Mouse (Mus musculus): ENCODE measurements at regions not wholly inside any gene's neighbourhood (a gene's known extent, or its start where the extent isn't known, plus 50 kb on each side); places are given as distances from the start of the nearest gene placed in this dataset.

- DNase-seq (ENCODE audit: extremely low spot score, low spot score) = no peak
These were observed 229.1 kb downstream of the Maf start for GRCm38 (mm10) chr8:115478406-115479060.

- DNase-seq (ENCODE audit: extremely low spot score, low spot score) = no peak
These were observed 231.5 kb downstream of the Maf start for GRCm38 (mm10) chr8:115476071-115476470.

DNA sequence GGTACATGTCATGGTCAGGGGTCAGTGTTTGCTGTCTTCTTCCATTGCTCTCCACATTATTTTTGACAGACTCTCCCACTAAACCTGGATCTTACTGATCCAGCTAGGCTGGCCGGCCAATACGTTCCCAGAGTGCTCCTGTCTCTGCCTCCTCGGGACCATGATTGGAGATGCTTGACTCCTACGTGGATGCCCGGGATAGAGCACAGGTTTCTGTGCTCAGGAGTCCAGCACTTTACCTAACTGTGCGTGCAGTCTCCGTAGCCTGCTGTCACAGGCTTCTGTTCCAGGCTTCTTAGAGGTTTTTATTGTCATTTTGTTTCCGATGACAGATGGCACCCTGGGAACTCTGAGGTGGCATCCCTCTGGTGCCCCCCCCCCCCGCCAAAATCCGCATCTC, 232.4 kb downstream of the Maf start:
- DNase-seq (ENCODE audit: extremely low spot score, low spot score) = no peak

DNA sequence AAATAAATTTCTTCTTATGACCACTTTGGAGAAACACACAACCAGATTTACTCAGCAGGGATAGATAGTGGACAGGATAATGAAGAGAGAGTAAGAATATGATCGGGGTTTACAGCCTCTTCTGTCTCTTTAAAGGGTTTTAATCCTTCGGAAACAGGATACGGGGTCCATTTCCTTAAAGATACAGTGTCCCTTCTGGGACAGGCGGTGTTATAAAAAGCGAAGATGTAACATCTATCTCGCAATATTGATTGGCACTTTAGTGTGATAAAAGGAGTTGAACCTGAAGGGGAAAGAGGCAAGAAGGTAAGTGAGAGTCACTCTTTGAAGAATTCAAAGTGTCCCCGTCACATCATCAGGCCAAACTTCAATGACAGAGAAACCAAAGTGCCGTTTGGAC, 233.6 kb downstream of the Maf start:
- DNase-seq (ENCODE audit: extremely low spot score, low spot score) = no peak

DNA sequence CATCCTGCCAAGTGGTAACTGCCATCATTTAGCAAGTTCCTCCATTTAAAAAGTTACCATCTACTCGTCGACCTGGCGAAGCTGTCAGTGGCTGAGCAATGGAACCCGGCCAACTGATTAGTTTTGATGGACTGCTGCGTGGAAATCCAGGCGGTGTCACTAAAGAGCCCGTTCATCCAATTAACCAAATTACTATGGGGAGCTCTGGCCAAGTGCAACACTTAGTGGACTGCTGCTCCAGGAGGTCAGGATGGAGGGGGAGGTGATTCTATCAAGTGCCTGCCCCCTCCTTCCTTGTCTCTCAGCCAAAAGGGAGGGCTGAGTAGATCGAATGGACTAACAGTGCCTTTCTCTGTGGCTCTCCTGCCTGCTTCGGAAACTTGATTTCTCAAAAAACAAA, 241.0 kb downstream of the Maf start:
- DNase-seq (ENCODE audit: extremely low spot score, low spot score) = no peak

DNA sequence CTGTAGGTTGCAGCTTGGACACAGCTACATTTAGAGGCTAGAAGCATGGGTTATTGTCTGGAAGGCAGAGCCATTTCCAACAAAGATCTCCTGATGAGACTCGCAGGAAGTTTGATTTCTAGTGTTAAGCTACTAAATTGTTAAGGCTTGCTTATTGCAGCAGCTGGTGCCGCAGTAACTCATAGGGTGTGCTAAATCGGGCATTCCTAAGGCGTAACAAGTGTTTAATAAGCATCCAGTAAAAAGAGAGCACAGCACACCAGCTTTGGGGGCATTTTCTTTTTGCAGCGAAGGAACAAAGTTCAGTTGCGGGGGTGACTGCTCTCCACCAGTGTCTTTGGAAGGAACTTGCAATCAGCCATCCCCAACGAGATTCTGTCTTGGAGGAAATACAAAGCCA, 241.5 kb downstream of the Maf start:
- no peak for DNase-seq (ENCODE audit: extremely low spot score, low spot score)

DNA sequence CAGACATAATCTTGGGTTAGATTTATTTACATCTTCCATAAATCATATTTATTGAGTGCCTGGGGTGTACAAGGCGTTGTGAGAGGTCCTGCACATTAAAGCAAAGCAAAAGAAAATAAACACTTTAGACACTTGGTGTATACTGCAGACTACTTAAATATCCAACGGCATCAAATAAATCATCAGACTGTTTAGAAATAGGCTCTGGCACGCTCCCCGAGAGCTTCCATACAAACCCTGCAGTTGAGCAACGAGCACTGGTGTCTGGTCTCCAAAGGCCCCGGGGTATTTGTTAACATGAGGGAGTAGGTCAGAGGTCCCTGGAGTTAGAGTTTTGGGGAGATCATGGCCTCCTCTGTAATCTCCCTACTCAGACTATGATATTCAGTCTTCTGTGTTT, 244.9 kb downstream of the Maf start:
- DNase-seq (ENCODE audit: extremely low spot score, low spot score) = no peak

- DNase-seq (ENCODE audit: extremely low spot score, low spot score) = no peak
These were observed 249.5 kb downstream of the Maf start for GRCm38 (mm10) chr8:115458119-115458518.

DNA sequence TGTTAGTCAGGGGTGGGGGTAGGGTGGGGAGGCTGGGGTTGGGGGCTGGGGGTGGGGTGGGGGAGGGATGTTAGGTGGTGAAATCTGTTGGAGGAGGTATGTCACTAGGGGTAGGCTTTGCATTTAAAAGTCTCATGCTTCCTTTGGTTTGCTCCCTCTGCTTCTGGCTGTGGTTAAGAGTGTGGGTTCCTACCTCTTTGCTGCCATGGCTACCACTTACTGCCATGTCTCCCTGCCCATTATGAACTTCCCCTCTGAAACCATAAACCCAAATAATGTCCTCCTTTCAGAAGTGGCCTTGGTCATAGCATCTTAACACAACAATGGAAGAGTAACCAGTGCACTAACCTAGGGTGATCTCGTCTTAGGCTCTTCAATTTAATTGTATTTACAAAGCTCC, 256.8 kb downstream of the Maf start:
- DNase-seq (ENCODE audit: extremely low spot score, low spot score) = no peak

DNA sequence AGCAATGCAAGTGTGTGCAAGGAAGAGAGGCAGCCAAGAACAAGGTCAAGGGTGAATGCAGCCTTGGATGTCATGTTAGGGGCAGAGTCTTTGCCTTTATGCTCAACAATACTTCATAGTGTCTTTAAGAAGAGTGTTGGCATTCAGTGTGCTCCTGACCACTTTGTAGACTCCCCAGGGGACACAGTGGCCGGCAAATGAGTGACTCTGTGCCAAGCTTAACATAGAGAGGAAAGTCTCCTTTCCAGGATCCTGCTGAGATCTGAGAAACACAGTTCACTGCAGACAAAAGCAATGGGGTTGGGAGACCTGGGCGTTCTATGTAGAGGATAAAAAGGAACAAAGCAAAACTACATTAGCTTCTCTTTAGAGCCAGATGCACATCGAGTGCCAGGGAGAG, 259.2 kb downstream of the Maf start:
- DNase-seq (ENCODE audit: extremely low spot score, low spot score) = no peak

GRCm38 (mm10) chr8:115444519-115444918, 263.1 kb downstream of the Maf start:
- DNase-seq (ENCODE audit: extremely low spot score, low spot score) = no peak

- DNase-seq (ENCODE audit: extremely low spot score, low spot score) = no peak
These were observed 265.5 kb downstream of the Maf start for GRCm38 (mm10) chr8:115441943-115442550.

- no peak for DNase-seq (ENCODE audit: extremely low spot score, low spot score)
These were observed 266.3 kb downstream of the Maf start for GRCm38 (mm10) chr8:115441323-115441722.

DNA sequence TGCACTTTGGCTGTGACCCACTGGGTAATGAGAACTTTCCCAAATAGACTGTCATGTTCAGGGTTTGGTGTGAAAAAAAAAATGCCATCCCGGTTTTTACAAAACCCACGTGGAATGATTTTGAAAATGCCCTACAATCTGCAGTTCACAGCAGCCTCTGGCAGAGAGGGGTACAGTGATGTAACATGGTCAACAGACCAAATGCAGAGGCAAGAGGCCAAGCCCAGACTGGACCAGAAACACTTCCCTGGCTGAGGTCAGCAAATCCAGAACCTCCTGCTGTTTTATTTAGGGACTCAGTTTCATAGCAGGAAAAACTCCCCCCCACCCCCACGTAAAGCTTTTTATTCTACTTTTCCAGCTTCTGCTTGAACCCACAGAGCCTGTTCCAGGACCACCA, 267.4 kb downstream of the Maf start:
- no peak for DNase-seq (ENCODE audit: extremely low spot score, low spot score)

GRCm38 (mm10) chr8:115439512-115439911, 268.1 kb downstream of the Maf start:
- DNase-seq (ENCODE audit: extremely low spot score, low spot score) = no peak

DNA sequence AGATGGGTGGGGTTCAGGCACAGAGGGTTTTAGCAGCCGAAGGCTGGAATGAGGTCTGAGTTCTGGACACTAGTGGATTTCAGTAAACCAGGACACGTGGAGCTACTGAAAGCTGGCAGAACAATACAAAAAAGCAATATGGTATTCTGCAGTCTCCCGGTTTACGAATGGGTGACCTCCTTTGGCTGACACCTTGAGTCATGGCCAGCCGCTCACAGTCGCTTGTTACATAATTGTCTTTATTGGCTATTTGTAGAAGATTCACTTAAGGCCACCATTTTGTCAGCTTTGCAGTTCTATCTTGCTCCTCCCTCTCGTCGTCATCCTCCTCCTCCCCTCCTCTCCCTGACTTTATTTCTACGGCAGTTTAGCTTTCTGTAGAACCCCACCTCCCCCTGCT, 269.6 kb downstream of the Maf start:
- no peak for DNase-seq (ENCODE audit: extremely low spot score, low spot score)

- no peak for DNase-seq (ENCODE audit: extremely low spot score, low spot score)
These were observed 271.3 kb downstream of the Maf start for GRCm38 (mm10) chr8:115436356-115436721.

- DNase-seq (ENCODE audit: extremely low spot score, low spot score) = no peak
These were observed 271.8 kb downstream of the Maf start for GRCm38 (mm10) chr8:115435720-115436355.

GRCm38 (mm10) chr8:115432396-115433040, 275.1 kb downstream of the Maf start:
- no peak for DNase-seq (ENCODE audit: extremely low spot score, low spot score)

DNA sequence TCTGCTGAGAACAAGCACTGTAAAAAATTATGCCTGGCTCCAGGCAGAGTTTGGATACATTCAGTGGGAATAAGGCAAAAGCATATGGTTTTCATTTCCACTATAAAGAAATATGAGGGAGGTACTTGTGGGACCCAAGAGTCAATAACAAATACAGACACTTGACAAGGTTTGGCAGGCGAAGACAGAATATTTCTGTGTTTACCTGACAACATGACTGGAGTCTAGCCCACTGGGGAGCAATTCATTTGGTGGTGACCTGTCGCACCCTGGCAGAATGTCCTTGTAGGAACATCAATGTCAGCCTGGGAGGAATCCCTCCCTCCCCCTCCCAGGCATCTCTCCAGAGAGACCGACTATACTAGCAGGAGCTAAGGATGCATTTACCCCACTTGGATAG, 276.8 kb downstream of the Maf start:
- DNase-seq (ENCODE audit: extremely low spot score, low spot score) = no peak

- DNase-seq (ENCODE audit: extremely low spot score, low spot score) = no peak
These were observed 278.2 kb downstream of the Maf start for GRCm38 (mm10) chr8:115429291-115429883.
